Comparison of ENCODE assay signal across 29 mouse cellular contexts in the genomic region with DNA sequence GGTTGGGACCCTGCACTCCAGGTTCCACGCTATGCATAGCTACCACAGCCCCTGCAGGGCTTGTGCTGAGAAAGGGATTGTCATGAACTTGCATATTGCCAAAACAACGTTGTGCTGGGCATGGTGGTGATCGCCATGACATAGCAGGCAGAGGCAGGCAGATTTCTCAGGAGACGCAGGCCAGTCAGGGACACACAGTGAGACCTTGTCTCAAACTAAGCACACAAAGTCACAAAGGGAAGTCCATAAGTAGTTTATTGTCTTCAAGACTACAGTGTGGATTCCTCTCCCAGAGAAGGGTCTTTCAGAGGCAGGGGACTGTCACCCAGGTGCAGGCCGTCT. TPM values are rescaled to one million over a fixed set of nuclear protein-coding genes. Genes with fewer than 3 reads are reported as not detected.
"Had no signal": no experiment of that assay in that cellular context is flagged by ENCODE, and none has a peak within 500 bp of the region (broad histone marks: within the 10 kb centered on the region; RNA-seq: fewer than 3 reads in every experiment).

No protein-coding gene starts in this region.

- H3K9ac ChIP-seq: liver, embryonic 15.5 days; lung, embryonic 15.5 days; midbrain, embryonic 13.5 days; midbrain, embryonic 15.5 days; neural tube, embryonic 13.5 days; neural tube, embryonic 15.5 days; stomach, embryonic 15.5 days had no signal

- DNase-seq: lung, adult 18-20 months; lung, postnatal 14 days; lung, postnatal 36 days; retina, postnatal 1 day; right cerebral cortex, adult 18-20 months; right cerebral cortex, postnatal 25 days; right cerebral cortex, postnatal 4 days; thymus, adult 2 months; thymus, postnatal 25 days; thymus, postnatal 4 days had no signal

- H3K27me3 ChIP-seq: liver, embryonic 15.5 days; lung, embryonic 15.5 days; megakaryocyte, embryonic 14.5 days; midbrain, embryonic 13.5 days; midbrain, embryonic 15.5 days; neural tube, embryonic 13.5 days; neural tube, embryonic 15.5 days; stomach, embryonic 15.5 days had no signal

- H3K9me3 ChIP-seq: liver, embryonic 15.5 days; lung, embryonic 15.5 days; megakaryocyte, embryonic 14.5 days; midbrain, embryonic 13.5 days; midbrain, embryonic 15.5 days; neural tube, embryonic 13.5 days; neural tube, embryonic 15.5 days; stomach, embryonic 15.5 days had no signal

- H3K27ac ChIP-seq: lung, embryonic 15.5 days; midbrain, embryonic 13.5 days; midbrain, embryonic 15.5 days; neural tube, embryonic 13.5 days; neural tube, embryonic 15.5 days; stomach, embryonic 15.5 days; stomach, postnatal 0 days had no signal

- H3K4me2 ChIP-seq: midbrain, embryonic 11.5 days had no signal

- H3K4me3 ChIP-seq: lung, embryonic 15.5 days; neural tube, embryonic 15.5 days had no signal

- ATAC-seq: lung, postnatal 0 days; midbrain, embryonic 13.5 days; midbrain, embryonic 15.5 days had no signal

RNA-seq across cellular contexts. Expression of gene Gdf9, which starts 2.1 kb away (rescaled TPM):
- total RNA-seq: monocyte, adult 5-6 weeks had no signal

RNA-seq across cellular contexts. Expression of gene Leap2, which starts 5.7 kb away (rescaled TPM):
- total RNA-seq: megakaryocyte progenitor cell, adult 5-6 weeks; midbrain, postnatal 0 days; monocyte, adult 5-6 weeks had no signal
- polyA plus RNA-seq: lung, embryonic 15.5 days; lung, postnatal 0 days; macrophage; midbrain, embryonic 13.5 days; midbrain, postnatal 0 days; neural tube, embryonic 11.5 days; neural tube, embryonic 13.5 days; neural tube, embryonic 15.5 days; spleen, adult 2 months; testis, adult 2 months; thymus, adult 2 months; urinary bladder, adult 2 months had no signal

RNA-seq across cellular contexts. Expression of gene Gm10447, which starts 28.2 kb away (rescaled TPM):
- total RNA-seq: megakaryocyte progenitor cell, adult 5-6 weeks; midbrain, postnatal 0 days; monocyte, adult 5-6 weeks had no signal
- polyA plus RNA-seq: lung, embryonic 15.5 days; lung, postnatal 0 days; macrophage; midbrain, embryonic 11.5 days; midbrain, embryonic 13.5 days; midbrain, embryonic 15.5 days; neural tube, embryonic 11.5 days; neural tube, embryonic 13.5 days; neural tube, embryonic 15.5 days had no signal

RNA-seq across cellular contexts. Expression of gene Shroom1, which starts 28.3 kb away (rescaled TPM):
- total RNA-seq: monocyte, adult 5-6 weeks had no signal
- polyA plus RNA-seq: macrophage had no signal
